Mouse (Mus musculus) layer of hippocampus, adult 18-20 months (tissue): ENCODE data around the gene Slc3a2. TPM values are rescaled to one million over a fixed set of nuclear protein-coding genes. Genes with fewer than 3 reads are reported as not detected.
A peak's percentile ranks its signal among the peaks of the same experiment; 100 is the strongest.

Experiments
- DNase-seq, 2 experiments: peaks; one replicate each; pipeline ENCODE4 v3.0.0; 2022; ENCODE audit warnings: low spot score in 2 of 2
- microRNA-seq, 2 experiments: library from miRNA; unstranded; fragments of <30 nt; microRNA quantifications; one replicate each; pipeline ENCODE4 v1.2.0; 2021
- total RNA-seq, 2 experiments: library from RNA; stranded (reverse); gene quantifications; 2 replicates each; pipeline ENCODE4 v1.2.3; 2021

Gene Slc3a2
- total RNA-seq, 2 experiments from 2014 or later = 145 to 153 TPM

DNA sequence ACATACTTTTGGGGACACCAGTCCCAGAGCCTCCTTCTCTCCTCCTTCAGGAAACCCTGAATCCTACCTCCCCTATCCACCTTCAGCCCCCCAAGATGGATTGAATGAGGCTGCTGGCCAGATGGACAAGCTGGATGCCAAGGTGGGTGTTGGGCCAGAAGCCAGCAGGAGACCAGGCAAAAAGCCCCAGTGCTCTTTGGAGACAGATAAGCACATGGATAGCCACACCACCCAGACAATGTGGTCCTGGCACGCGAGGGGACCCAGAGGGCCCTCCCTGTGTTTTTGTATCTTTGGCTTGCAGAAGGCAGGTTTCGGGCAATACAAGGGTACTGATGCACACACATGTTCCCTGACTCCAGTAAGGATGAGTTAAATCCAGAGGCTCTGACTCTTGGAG, 58.3 kb downstream of the Slc3a2 start:
- DNase-seq = no peak

- DNase-seq = peak; percentile 87 to 88
Measured at GRCm38 (mm10) chr19:8663911-8664421, 59.2 kb downstream of the Slc3a2 start.

- DNase-seq = peak in 1 of 2 experiments; percentile 75
Measured at GRCm38 (mm10) chr19:8663360-8663839, 59.8 kb downstream of the Slc3a2 start, which contains the start of gene Chrm1. Gene Chrm1 (plus strand): TSS chr19:8663789.

- peak; percentile 77 to 90 for DNase-seq
Measured at GRCm38 (mm10) chr19:8662337-8662736, 60.8 kb downstream of the Slc3a2 start.

DNA sequence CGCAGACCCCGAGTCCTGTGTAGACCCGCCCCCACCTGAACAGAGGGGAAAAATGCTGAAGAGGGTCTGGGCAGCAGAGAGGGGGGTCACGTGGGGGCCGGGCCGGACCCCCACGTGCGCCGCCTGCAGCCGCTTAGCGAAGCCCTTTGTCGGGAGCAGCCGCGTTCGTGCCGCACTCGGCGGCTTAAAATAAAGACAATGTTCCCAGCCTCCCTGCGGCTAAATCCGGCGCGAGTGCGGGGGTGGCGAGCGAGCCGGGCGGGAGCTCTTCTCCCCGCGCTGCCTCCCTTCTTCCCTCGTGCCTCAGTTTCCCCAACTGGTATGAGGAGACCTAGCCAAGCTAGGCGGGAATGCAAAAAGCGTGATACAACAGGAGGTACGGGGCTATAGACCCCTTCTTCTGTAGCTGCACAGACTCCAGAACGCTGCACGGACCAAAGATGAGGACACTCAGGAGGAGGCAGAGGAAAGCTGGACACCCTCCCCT, 61.3 kb downstream of the Slc3a2 start:
- DNase-seq = peak; percentile 79 to 81

Small RNAs within 50 kb of the gene (microRNA-seq; reads per million reads assigned to microRNA genes)
- gene Mir6992 = 0 reads per million in 2 experiments

Other genes with a start within 250 kb of the Slc3a2 start
- 1 to 10 TPM; 6.3 to 6.9 TPM for gene Slc22a8, start 132.1 kb downstream of the Slc3a2 start, total RNA-seq
- 1 to 10 TPM; 1.6 to 2.1 TPM for gene Slc22a6, start 105.3 kb downstream of the Slc3a2 start, total RNA-seq
- gene Chrm1, start 59.6 kb downstream of the Slc3a2 start, total RNA-seq = 100 to 1,000 TPM; 178 to 184 TPM
- gene Wdr74, start 12.5 kb upstream of the Slc3a2 start, total RNA-seq = 10 to 100 TPM; 53.0 to 55.2 TPM
- 1 to 10 TPM; 1.9 to 2.1 TPM for gene 1700092M07Rik, start 17.3 kb upstream of the Slc3a2 start, total RNA-seq
- gene Stx5a, start 18.0 kb upstream of the Slc3a2 start, total RNA-seq = 10 to 100 TPM; 59.5 to 63.6 TPM
- 10 to 100 TPM; 94.5 to 95.3 TPM for gene Nxf1, start 33.7 kb upstream of the Slc3a2 start, total RNA-seq
- 10 to 100 TPM; 69.1 to 74.4 TPM for gene Tmem223, start 47.6 kb upstream of the Slc3a2 start, total RNA-seq
- gene Tmem179b, start 51.1 kb upstream of the Slc3a2 start, total RNA-seq = 1 to 10 TPM; 8.6 to 9.6 TPM
- 10 to 100 TPM; 12.8 to 13.8 TPM for gene Taf6l, start 63.0 kb upstream of the Slc3a2 start, total RNA-seq
- 100 to 1,000 TPM; 106 to 111 TPM for gene Polr2g, start 75.2 kb upstream of the Slc3a2 start, total RNA-seq
- gene Zbtb3, start 79.2 kb upstream of the Slc3a2 start, total RNA-seq = 1 to 10 TPM; 6.7 to 7.0 TPM
- 10 to 100 TPM; 39.9 to 41.1 TPM for gene Ttc9c, start 96.0 kb upstream of the Slc3a2 start, total RNA-seq
- 100 to 1,000 TPM; 120 to 125 TPM for gene Hnrnpul2, start 96.6 kb upstream of the Slc3a2 start, total RNA-seq
- not detected for gene AC129217.1, start 106.4 kb upstream of the Slc3a2 start, total RNA-seq
- 10 to 100 TPM; 94.8 to 97.6 TPM for gene Bscl2, start 114.1 kb upstream of the Slc3a2 start, total RNA-seq
- 100 to 1,000 TPM; 153 TPM for gene Gng3, start 115.8 kb upstream of the Slc3a2 start, total RNA-seq
- gene Lrrn4cl, start 127.4 kb upstream of the Slc3a2 start, total RNA-seq = under 1 TPM; 0.42 to 0.68 TPM
- 100 to 1,000 TPM; 103 to 109 TPM for gene Ubxn1, start 148.1 kb upstream of the Slc3a2 start, total RNA-seq
- gene Uqcc3, start 157.6 kb upstream of the Slc3a2 start, total RNA-seq = 10 to 100 TPM; 30.2 to 30.4 TPM
- gene Lbhd1, start 160.4 kb upstream of the Slc3a2 start, total RNA-seq = 1 to 10 TPM; 4.6 to 7.6 TPM
- not detected for gene Gm49403, start 160.6 kb upstream of the Slc3a2 start, total RNA-seq
- gene 1810009A15Rik, start 165.5 kb upstream of the Slc3a2 start, total RNA-seq = 10 to 100 TPM; 24.2 to 30.3 TPM
- 1 to 10 TPM; 2.4 to 5.1 TPM for gene Gm49416, start 165.6 kb upstream of the Slc3a2 start, total RNA-seq
- 10 to 100 TPM; 25.6 to 26.3 TPM for gene Ints5, start 169.6 kb upstream of the Slc3a2 start, total RNA-seq
- gene Ganab, start 174.7 kb upstream of the Slc3a2 start, total RNA-seq = 100 to 1,000 TPM; 104 to 112 TPM
- gene B3gat3, start 197.0 kb upstream of the Slc3a2 start, total RNA-seq = 100 to 1,000 TPM; 166 to 169 TPM
- 1 to 10 TPM; 4.7 to 6.6 TPM for gene Rom1, start 206.0 kb upstream of the Slc3a2 start, total RNA-seq
- gene Eml3, start 206.2 kb upstream of the Slc3a2 start, total RNA-seq = 10 to 100 TPM in 1 of 2 experiments, 1 to 10 TPM in 1; 9.8 to 10.4 TPM
- gene Mta2, start 218.5 kb upstream of the Slc3a2 start, total RNA-seq = 10 to 100 TPM; 51.6 to 53.4 TPM
- gene Tut1, start 230.5 kb upstream of the Slc3a2 start, total RNA-seq = 10 to 100 TPM; 21.9 to 22.5 TPM
- gene Eef1g, start 243.7 kb upstream of the Slc3a2 start, total RNA-seq = 100 to 1,000 TPM; 257 to 269 TPM